Mouse (Mus musculus) liver, embryonic 16.5 days (tissue): ENCODE measurements at regions not wholly inside any gene's neighbourhood (a gene's known extent, or its start where the extent isn't known, plus 50 kb on each side); places are given as distances from the start of the nearest gene placed in this dataset.

Experiments
- ATAC-seq: fragments of 200-750 bp; cut with Nextera tagmentation; 2 replicates; pipeline ENCODE4 v1.8.0; 2017; ENCODE audit warnings: low read depth, mild to moderate bottlenecking, moderate number of reproducible peaks, moderate library complexity
- H3K27ac ChIP-seq: fragments of 300-500 bp; sonication (generic); 2 replicates; pipeline ENCODE4 v1.5.1; 2014; ENCODE audit warnings: mild to moderate bottlenecking, low read length
- H3K27me3 ChIP-seq: fragments of 300-500 bp; sonication (generic); 2 replicates; pipeline ENCODE4 v1.6.1; 2014; ENCODE audit warnings: low read depth, low read length, mixed read lengths; ENCODE audit not compliant: control insufficient read depth, insufficient read depth
- H3K36me3 ChIP-seq: fragments of 300-500 bp; sonication (generic); 2 replicates; pipeline ENCODE4 v1.6.1; 2014; ENCODE audit warnings: mild to moderate bottlenecking; ENCODE audit not compliant: control insufficient read depth, insufficient read depth
- H3K4me1 ChIP-seq: fragments of 300-500 bp; sonication (generic); 2 replicates; pipeline ENCODE4 v1.6.1; 2014; ENCODE audit warnings: low read depth, low read length, mixed read lengths; ENCODE audit not compliant: control insufficient read depth
- H3K4me2 ChIP-seq: fragments of 300-500 bp; sonication (generic); 2 replicates; pipeline ENCODE4 v1.6.1; 2014; ENCODE audit warnings: low read depth, low read length, mixed read lengths
- H3K4me3 ChIP-seq: fragments of 300-500 bp; sonication (generic); 2 replicates; pipeline ENCODE4 v1.5.1; 2014; ENCODE audit warnings: low read depth, mild to moderate bottlenecking, low read length
- H3K9ac ChIP-seq: fragments of 300-500 bp; sonication (generic); 2 replicates; pipeline ENCODE4 v1.6.1; 2014; ENCODE audit warnings: low read depth, low read length
- H3K9me3 ChIP-seq: fragments of 300-500 bp; sonication (generic); replicated peaks from 2 replicates; pipeline ENCODE4 v1.6.1; 2016; ENCODE audit warnings: low read length; ENCODE audit not compliant: control insufficient read depth
- WGBS: fragments of 180-500 bp; shearing (Covaris S2); extraction: QIAGEN DNeasy Blood & Tissue Kit; methylation state at CpG from one replicate; pipeline ENCODE4 v1.1.7; 2014; ENCODE audit not compliant: insufficient replicate concordance; 5-methylcytosine and 5-hydroxymethylcytosine counted together

DNA sequence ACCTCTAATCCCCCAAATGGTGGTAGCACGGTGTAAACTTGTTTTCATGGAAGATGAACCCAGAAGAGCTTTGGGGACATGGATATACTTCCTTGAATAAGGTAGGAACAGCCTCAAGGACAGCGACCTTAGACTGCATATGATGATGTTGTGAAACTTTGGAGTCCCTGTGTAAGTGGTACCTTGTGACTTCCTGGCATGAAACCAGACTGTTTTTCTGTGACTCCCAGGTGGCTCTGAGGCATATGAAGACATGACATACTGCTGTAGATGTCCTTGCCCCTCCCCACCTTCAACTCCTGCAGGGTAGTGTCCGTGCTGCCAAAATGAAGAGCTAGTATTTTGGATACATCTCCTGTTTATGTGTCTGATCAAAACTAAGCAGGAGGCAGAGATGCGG is 138.1 kb downstream of the Sox9 start:
- WGBS: 57% methylated on average over 4 of the region's 4 CpGs
- no peak for ATAC-seq

GRCm38 (mm10) chr11:112924577-112924976 is 142.6 kb downstream of the Sox9 start:
- no peaks in the 10 kb centered on the region for H3K27me3 ChIP-seq
- WGBS: 46% methylated on average over 1 of the region's 1 CpGs
- H3K36me3 ChIP-seq: no peaks in the 10 kb centered on the region
- H3K4me2 ChIP-seq: no peak overlapping the region
- H3K27ac ChIP-seq: no peak overlapping the region
- H3K9me3 ChIP-seq: no peaks in the 10 kb centered on the region
- H3K9ac ChIP-seq: no peak overlapping the region
- H3K4me3 ChIP-seq: no peak overlapping the region
- no peaks in the 10 kb centered on the region for H3K4me1 ChIP-seq
- ATAC-seq: no peak

More for the DNA sequence above, 138.1 kb downstream of the Sox9 start:
- no peaks in the 10 kb centered on the region for H3K9me3 ChIP-seq
- H3K9ac ChIP-seq: no peak overlapping the region
- H3K27ac ChIP-seq: no peak overlapping the region
- H3K4me2 ChIP-seq: no peak overlapping the region
- no peaks in the 10 kb centered on the region for H3K4me1 ChIP-seq
- H3K36me3 ChIP-seq: no peaks in the 10 kb centered on the region
- no peak overlapping the region for H3K4me3 ChIP-seq
- no peaks in the 10 kb centered on the region for H3K27me3 ChIP-seq

DNA sequence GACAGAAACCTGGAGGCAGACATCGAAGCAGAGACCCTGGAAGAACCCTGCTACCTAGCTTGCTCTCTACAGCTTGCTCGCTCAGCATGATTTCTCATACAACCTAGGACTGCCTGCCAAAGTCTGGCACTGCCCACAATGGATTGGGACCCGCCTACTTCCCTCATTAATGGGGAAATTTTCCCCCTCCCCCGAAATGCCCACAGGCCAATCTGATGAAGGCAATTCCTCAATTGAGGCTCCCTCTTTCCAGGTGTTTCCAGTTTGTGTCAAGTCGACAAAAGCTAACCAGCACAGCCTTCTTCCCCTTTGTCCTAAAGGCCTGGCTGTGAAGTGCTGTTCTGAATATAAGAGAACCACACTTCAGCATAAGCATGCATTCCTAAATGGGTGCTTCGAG is 143.1 kb downstream of the Sox9 start:
- 42% methylated on average over 6 of the region's 6 CpGs for WGBS
- ATAC-seq: no peak
- H3K4me3 ChIP-seq: no peak overlapping the region

DNA sequence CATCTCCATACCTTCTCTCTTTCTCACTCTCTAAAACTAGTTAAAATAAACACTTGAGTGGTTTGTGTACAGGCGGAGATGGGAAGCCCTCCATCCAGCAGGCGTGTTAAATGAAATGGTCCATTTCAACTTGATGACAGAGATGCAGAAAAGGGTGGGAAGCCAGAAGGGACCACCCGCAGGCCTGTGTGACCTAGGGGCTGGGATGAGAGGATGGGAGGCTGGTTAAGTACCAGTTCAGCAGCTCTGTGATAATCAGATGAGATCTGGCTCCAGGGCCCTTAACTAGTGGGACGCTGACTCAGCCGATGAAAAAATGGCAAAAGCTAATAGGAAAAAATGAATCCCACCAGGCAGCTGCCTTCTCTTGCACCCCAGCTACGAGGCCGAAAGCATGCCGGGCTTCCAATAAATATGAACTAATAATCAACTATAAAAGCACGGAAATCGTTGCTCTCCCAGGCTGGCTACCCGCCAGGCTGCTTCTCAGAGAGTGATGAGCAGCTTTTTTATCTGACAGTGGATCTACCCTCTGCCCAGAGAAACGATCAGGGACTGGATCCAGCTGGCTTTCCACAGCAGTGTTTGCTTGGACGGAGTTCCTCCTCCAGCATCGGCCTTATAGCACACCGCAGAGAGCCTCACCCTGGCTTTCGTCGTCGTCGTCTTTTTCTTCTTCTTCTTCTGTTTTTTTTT is 144.5 kb downstream of the Sox9 start:
- H3K27ac ChIP-seq: no peak overlapping the region
- H3K27me3 ChIP-seq: no peaks in the 10 kb centered on the region
- H3K4me1 ChIP-seq: no peaks in the 10 kb centered on the region
- ATAC-seq: no peak
- no peak overlapping the region for H3K4me3 ChIP-seq
- no peak overlapping the region for H3K4me2 ChIP-seq
- no peak overlapping the region for H3K9ac ChIP-seq
- 67% methylated on average over 19 of the region's 19 CpGs for WGBS
- H3K36me3 ChIP-seq: no peaks in the 10 kb centered on the region
- H3K9me3 ChIP-seq: no peaks in the 10 kb centered on the region

More for the DNA sequence above, 143.1 kb downstream of the Sox9 start:
- Histone ChIP-seq H3K9me3 (no peaks in the 10 kb centered on the region), H3K4me1 (no peaks in the 10 kb centered on the region), H3K36me3 (no peaks in the 10 kb centered on the region), H3K27ac (no peak overlapping the region), H3K9ac (no peak overlapping the region), H3K4me2 (no peak overlapping the region), H3K27me3 (no peaks in the 10 kb centered on the region)

- H3K27ac ChIP-seq: no peak overlapping the region
- no peak overlapping the region for H3K4me3 ChIP-seq
- WGBS: 42% methylated on average over 10 of the region's 10 CpGs
- no peaks in the 10 kb centered on the region for H3K27me3 ChIP-seq
- no peak overlapping the region for H3K9ac ChIP-seq
- H3K4me2 ChIP-seq: no peak overlapping the region
- no peaks in the 10 kb centered on the region for H3K4me1 ChIP-seq
- ATAC-seq: no peak
- no peaks in the 10 kb centered on the region for H3K36me3 ChIP-seq
- H3K9me3 ChIP-seq: no peaks in the 10 kb centered on the region
These were observed 148.3 kb downstream of the Sox9 start for GRCm38 (mm10) chr11:112930186-112930808.

DNA sequence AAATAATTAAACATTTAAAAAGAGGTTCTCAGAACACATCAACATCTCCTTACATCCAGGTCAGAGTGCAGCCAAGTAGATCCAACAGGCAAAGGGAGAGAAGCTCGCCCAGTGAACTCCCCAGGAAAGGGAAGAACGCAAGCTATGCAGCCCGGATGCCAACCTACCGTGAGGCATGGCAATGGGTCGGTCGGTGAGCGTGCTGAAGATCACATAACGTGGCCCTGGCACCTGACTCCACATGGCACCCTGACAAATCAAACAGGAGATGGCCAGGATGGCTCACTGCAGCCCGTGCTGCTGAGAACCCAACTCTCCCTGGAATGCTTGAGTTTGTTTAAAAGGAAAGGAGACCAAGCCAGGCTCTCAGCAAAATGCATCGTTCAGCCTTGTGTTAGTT is 156.0 kb downstream of the Sox9 start:
- no peak for ATAC-seq
- no peak overlapping the region for H3K27ac ChIP-seq
- 76% methylated on average over 10 of the region's 10 CpGs for WGBS
- H3K27me3 ChIP-seq: no peaks in the 10 kb centered on the region
- no peaks in the 10 kb centered on the region for H3K9me3 ChIP-seq
- no peaks in the 10 kb centered on the region for H3K4me1 ChIP-seq
- no peak overlapping the region for H3K4me3 ChIP-seq
- no peak overlapping the region for H3K9ac ChIP-seq
- no peak overlapping the region for H3K4me2 ChIP-seq
- no peaks in the 10 kb centered on the region for H3K36me3 ChIP-seq

DNA sequence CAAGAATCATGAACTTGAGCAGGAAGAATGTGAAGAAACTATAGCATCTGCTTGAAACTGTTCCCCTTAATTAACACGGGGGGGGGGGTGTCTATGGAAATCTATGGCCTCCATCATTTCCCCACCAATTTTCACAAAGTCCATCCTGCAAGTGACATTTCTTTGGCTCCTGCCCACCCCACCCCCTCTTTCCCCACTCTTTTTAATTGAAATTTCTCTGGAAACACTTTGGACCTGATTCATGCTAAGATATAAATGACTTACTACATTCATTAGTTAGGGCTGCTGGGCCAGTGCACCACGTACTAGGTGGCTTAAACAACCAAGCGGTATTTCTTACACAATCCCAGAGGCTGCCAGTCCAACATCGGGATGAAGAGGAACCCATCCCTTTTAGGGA is 169.4 kb downstream of the Sox9 start:
- Histone ChIP-seq H3K4me3 (no peak overlapping the region), H3K4me1 (no peaks in the 10 kb centered on the region), H3K9me3 (no peaks in the 10 kb centered on the region), H3K4me2 (no peak overlapping the region), H3K9ac (no peak overlapping the region), H3K27ac (no peak overlapping the region), H3K36me3 (no peaks in the 10 kb centered on the region), H3K27me3 (no peaks in the 10 kb centered on the region)
- no peak for ATAC-seq
- WGBS: 49% methylated on average over 4 of the region's 4 CpGs

GRCm38 (mm10) chr11:112952356-112952755 is 170.3 kb downstream of the Sox9 start:
- no peak overlapping the region for H3K4me3 ChIP-seq
- no peaks in the 10 kb centered on the region for H3K27me3 ChIP-seq
- no peaks in the 10 kb centered on the region for H3K36me3 ChIP-seq
- H3K9ac ChIP-seq: no peak overlapping the region
- no peak for ATAC-seq
- H3K27ac ChIP-seq: no peak overlapping the region
- H3K9me3 ChIP-seq: no peaks in the 10 kb centered on the region
- H3K4me2 ChIP-seq: no peak overlapping the region
- WGBS: 77% methylated on average over 10 of the region's 10 CpGs
- H3K4me1 ChIP-seq: no peaks in the 10 kb centered on the region

- no peak overlapping the region for H3K4me2 ChIP-seq
- no peaks in the 10 kb centered on the region for H3K36me3 ChIP-seq
- H3K27ac ChIP-seq: no peak overlapping the region
- H3K4me1 ChIP-seq: no peaks in the 10 kb centered on the region
- H3K4me3 ChIP-seq: no peak overlapping the region
- WGBS: 52% methylated on average over 4 of the region's 4 CpGs
- H3K9ac ChIP-seq: no peak overlapping the region
- no peak for ATAC-seq
- H3K9me3 ChIP-seq: no peaks in the 10 kb centered on the region
- no peaks in the 10 kb centered on the region for H3K27me3 ChIP-seq
These were observed 171.5 kb downstream of the Sox9 start for GRCm38 (mm10) chr11:112953491-112953890.
